ENCODE assay signal across 8 mouse cellular contexts in the genomic region with DNA sequence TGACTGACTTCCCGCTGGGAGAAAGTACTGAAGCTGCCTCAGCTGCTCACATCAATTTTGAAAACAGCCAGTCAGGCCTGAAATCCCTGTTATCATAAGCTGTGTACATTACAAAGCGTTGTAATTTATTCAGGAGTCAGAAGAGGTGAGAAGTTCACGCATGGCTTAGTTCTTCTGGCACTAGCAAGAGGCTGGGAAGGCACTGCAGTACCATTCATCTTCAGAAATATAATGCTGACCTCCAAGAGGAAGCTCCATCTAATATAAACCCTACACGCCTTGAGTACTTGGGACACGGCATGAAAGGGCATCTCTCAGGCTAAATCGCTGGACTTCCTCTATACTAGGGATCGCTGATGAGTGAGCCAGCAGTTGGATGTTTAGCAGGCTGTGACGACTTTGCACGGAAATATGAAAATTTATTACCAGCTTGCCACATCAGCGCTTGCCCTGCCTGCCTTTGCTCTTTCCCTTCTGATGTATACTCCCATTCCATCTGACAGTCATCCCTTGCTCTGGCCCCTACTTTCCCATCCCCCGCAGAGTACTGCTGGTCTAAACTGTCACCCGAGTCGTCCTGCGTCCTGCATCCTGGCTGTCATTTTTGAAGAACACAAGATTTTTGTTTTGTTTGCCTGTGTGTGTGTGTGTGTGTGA.
A peak's percentile ranks its signal among the peaks of the same experiment; 100 is the strongest.
DNase-seq lines count a peak whose midpoint lies in the region; ATAC-seq and TF ChIP-seq lines count a peak whose summit lies in the region.

No protein-coding gene starts in this region.

- TF ChIP-seq CTCF in left cerebral cortex, adult 2 months (IDR thresholded peaks at IDR 0.05): no peak
- TF ChIP-seq CTCF in liver, embryonic 14.5 days (IDR thresholded peaks at IDR 0.05; ENCODE audit: low read depth): no peak

- peak overlapping the region; percentile 62 for H3K4me2 ChIP-seq in hindbrain, embryonic 12.5 days (replicated peaks)
- H3K4me2 ChIP-seq in liver, embryonic 14.5 days (ENCODE audit: low read depth): peak overlapping the region; percentile 32
- H3K4me2 ChIP-seq in stomach, embryonic 14.5 days (replicated peaks; ENCODE audit: low read depth, low read length): peak overlapping the region; percentile 58

- peak overlapping the region; percentile 55 for H3K9ac ChIP-seq in hindbrain, embryonic 12.5 days
- no peak overlapping the region for H3K9ac ChIP-seq in liver, embryonic 14.5 days (replicated peaks)
- H3K9ac ChIP-seq in stomach, embryonic 14.5 days (replicated peaks; ENCODE audit: low read depth, low read length): no peak overlapping the region

- WGBS in embryonic facial prominence, embryonic 10.5 days: 7% methylated on average over 14 of the region's 14 CpGs
- WGBS in hindbrain, embryonic 12.5 days: 2% methylated on average over 14 of the region's 14 CpGs
- 9% methylated on average over 14 of the region's 14 CpGs for WGBS in liver, embryonic 14.5 days (ENCODE audit: insufficient replicate concordance)
- under 1% methylated on average over 14 of the region's 14 CpGs for WGBS in stomach, embryonic 14.5 days

- H3K9me3 ChIP-seq in embryonic facial prominence, embryonic 10.5 days: no peaks in the 10 kb centered on the region
- H3K9me3 ChIP-seq in hindbrain, embryonic 12.5 days (replicated peaks): no peaks in the 10 kb centered on the region
- H3K9me3 ChIP-seq in liver, embryonic 14.5 days (ENCODE audit: control insufficient read depth, low read length): no peaks in the 10 kb centered on the region
- H3K9me3 ChIP-seq in stomach, embryonic 14.5 days (ENCODE audit: control insufficient read depth, low read depth, low read length): no peaks in the 10 kb centered on the region

- peaks cover 6% of the 10 kb centered on the region; the same call in 1 of the 2 replicates for H3K27me3 ChIP-seq in embryonic facial prominence, embryonic 10.5 days (replicated peaks; ENCODE audit: low read depth, poor library complexity, severe bottlenecking)
- H3K27me3 ChIP-seq in hindbrain, embryonic 12.5 days: no peaks in the 10 kb centered on the region
- H3K27me3 ChIP-seq in liver, embryonic 14.5 days (ENCODE audit: control insufficient read depth, insufficient read depth, low read length): no peaks in the 10 kb centered on the region
- no peaks in the 10 kb centered on the region for H3K27me3 ChIP-seq in stomach, embryonic 14.5 days (ENCODE audit: control insufficient read depth, insufficient read depth, low read length)

- peak overlapping the region; percentile 62 for H3K4me3 ChIP-seq in left cerebral cortex, adult 2 months
- H3K4me3 ChIP-seq in embryonic facial prominence, embryonic 10.5 days: peak overlapping the region; percentile 59
- H3K4me3 ChIP-seq in hindbrain, embryonic 12.5 days: peak overlapping the region; percentile 37
- peak overlapping the region in 1 of 2 experiments; percentile 6; a peak in 1 of 4 replicates for H3K4me3 ChIP-seq in liver, embryonic 14.5 days (ENCODE audit: insufficient read depth in 1 of 2, low read depth in 2 of 2, low read length in 2 of 2)
- H3K4me3 ChIP-seq in stomach, embryonic 14.5 days (ENCODE audit: low read depth, low read length): peak overlapping the region; percentile 37

- peaks cover 11% of the 10 kb centered on the region for H3K4me1 ChIP-seq in embryonic facial prominence, embryonic 10.5 days
- peaks cover 6% of the 10 kb centered on the region for H3K4me1 ChIP-seq in hindbrain, embryonic 12.5 days
- no peaks in the 10 kb centered on the region for H3K4me1 ChIP-seq in liver, embryonic 14.5 days (replicated peaks; ENCODE audit: control insufficient read depth in 2 of 2, insufficient read depth in 2 of 2, low read length in 1 of 2)
- H3K4me1 ChIP-seq in stomach, embryonic 14.5 days (ENCODE audit: control insufficient read depth, insufficient read depth, low read length): no peaks in the 10 kb centered on the region

- intact Hi-C loops in left cerebral cortex, adult 2 months (cut with DNase I): loop anchor here (5.0 to 10.0 kb wide), 2 partner anchors 123 to 201 kb away; no protein-coding TSS in a partner anchor
- intact Hi-C loops in left cerebral cortex, postnatal 10 days (cut with DNase I): no loop called here

- H3K36me3 ChIP-seq in embryonic facial prominence, embryonic 10.5 days (replicated peaks): no peaks in the 10 kb centered on the region
- no peaks in the 10 kb centered on the region for H3K36me3 ChIP-seq in hindbrain, embryonic 12.5 days
- no peaks in the 10 kb centered on the region for H3K36me3 ChIP-seq in liver, embryonic 14.5 days (replicated peaks; ENCODE audit: control insufficient read depth, insufficient read depth, low read depth)
- H3K36me3 ChIP-seq in stomach, embryonic 14.5 days (ENCODE audit: control insufficient read depth, insufficient read depth, low read length): no peaks in the 10 kb centered on the region

- ATAC-seq in hindbrain, embryonic 12.5 days (ENCODE audit: low FRiP score): peak; percentile 87
- no peak for ATAC-seq in liver, embryonic 14.5 days (ENCODE audit: insufficient read depth)
- peak; percentile 67; the same call in 1 of the 2 replicates for ATAC-seq in stomach, embryonic 14.5 days (ENCODE audit: insufficient number of reproducible peaks, insufficient read depth, low FRiP score, low read depth)
- no peak for ATAC-seq in granulocyte monocyte progenitor cell, adult 5-6 weeks (replicated peaks; ENCODE audit: poor library complexity, severe bottlenecking)
- no peak for ATAC-seq in monocyte, adult 5-6 weeks (replicated peaks; ENCODE audit: insufficient number of reproducible peaks, low FRiP score, low TSS enrichment, poor library complexity, severe bottlenecking)

- H3K27ac ChIP-seq in left cerebral cortex, adult 2 months: peak overlapping the region; percentile 91
- H3K27ac ChIP-seq in embryonic facial prominence, embryonic 10.5 days (replicated peaks): no peak overlapping the region
- H3K27ac ChIP-seq in hindbrain, embryonic 12.5 days: peak overlapping the region; percentile 64; the same call in 1 of the 2 replicates
- no peak overlapping the region for H3K27ac ChIP-seq in liver, embryonic 14.5 days
- H3K27ac ChIP-seq in stomach, embryonic 14.5 days (ENCODE audit: low read length): peak overlapping the region; percentile 52; the same call in 1 of the 2 replicates

- TF ChIP-seq EP300 in liver, embryonic 14.5 days (IDR thresholded peaks at IDR 0.05; ENCODE audit: low read depth): no peak

- peak; percentile 24 to 42 for DNase-seq in left cerebral cortex, adult 2 months (ENCODE audit: extremely low spot score in 1 of 2, low spot score in 2 of 2)
- no peak for DNase-seq in left cerebral cortex, postnatal 10 days (ENCODE audit: extremely low spot score in 1 of 2, low spot score in 2 of 2)
- peak; percentile 36 for DNase-seq in embryonic facial prominence, embryonic 10.5 days (ENCODE audit: low spot score)
- no peak for DNase-seq in liver, embryonic 14.5 days (ENCODE audit: low read depth in 3 of 3, low spot score in 3 of 3)

Comparison
In these comparisons a context has a peak if more than half of its experiments do, and no peak if none do; other contexts are left out.
1. DNase-seq: peak in left cerebral cortex, adult 2 months (2 of 2) and embryonic facial prominence, embryonic 10.5 days (single experiment); none in left cerebral cortex, postnatal 10 days (0 of 2) and liver, embryonic 14.5 days (0 of 3).
2. H3K27ac ChIP-seq: peak in left cerebral cortex, adult 2 months (single experiment), hindbrain, embryonic 12.5 days (single experiment) and stomach, embryonic 14.5 days (single experiment); none in embryonic facial prominence, embryonic 10.5 days (single experiment) and liver, embryonic 14.5 days (single experiment).
3. ATAC-seq: peak in hindbrain, embryonic 12.5 days (single experiment) and stomach, embryonic 14.5 days (single experiment); none in liver, embryonic 14.5 days (single experiment), granulocyte monocyte progenitor cell, adult 5-6 weeks (single experiment) and monocyte, adult 5-6 weeks (single experiment).
4. Peak in every context shown above with its lines, with median percentiles within 50 percentile points of each other: H3K4me2 ChIP-seq.